Mouse (Mus musculus): ENCODE measurements around the gene Rere. TPM values are rescaled to one million over a fixed set of nuclear protein-coding genes. Genes with fewer than 3 reads are reported as not detected.

The Rere gene
- polyA plus RNA-seq, 1 experiment from 2014 or later, result 43.6 TPM

- peak overlapping the region; percentile 50 for H3K9ac ChIP-seq (replicated peaks)
- H3K9me3 ChIP-seq, result no peaks in the 10 kb centered on the region
- ATAC-seq, result peak; percentile 81
These were observed 144.8 kb downstream of the Rere start for GRCm38 (mm10) chr4:150426098-150426879.

DNA sequence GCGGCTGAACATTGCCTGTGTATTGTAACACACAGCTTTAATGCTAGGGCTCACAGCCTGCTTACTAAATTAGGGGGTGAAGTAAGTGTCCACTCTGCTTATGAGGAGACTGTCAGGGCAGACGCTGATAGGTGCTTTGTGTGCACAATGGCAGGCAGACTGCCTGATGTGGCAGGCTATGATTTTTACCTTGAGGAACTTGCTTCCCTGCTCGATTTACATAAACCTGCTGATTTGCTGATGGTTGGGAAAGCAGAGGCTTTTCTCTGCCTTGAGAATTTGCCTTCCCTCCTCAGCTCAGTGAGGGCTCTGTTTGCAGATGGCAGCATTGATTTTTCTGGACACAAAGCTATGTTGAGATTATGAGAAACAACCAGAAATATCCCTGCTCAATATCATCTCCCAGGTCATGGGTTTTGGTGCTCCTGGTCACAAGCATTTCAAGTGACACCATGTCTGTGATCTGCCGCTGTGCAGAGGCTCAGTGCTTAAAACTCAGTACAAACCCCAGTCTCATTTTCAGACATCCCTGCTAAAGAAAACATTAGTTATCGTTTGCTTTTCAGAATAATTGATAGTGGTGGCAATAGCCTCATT is 145.5 kb downstream of the Rere start:
- peak; percentile 82 for ATAC-seq
- peak overlapping the region; percentile 50 for H3K9ac ChIP-seq (replicated peaks)
- no peaks in the 10 kb centered on the region for H3K36me3 ChIP-seq
- WGBS, result 10% methylated on average over 5 of the region's 5 CpGs
- H3K4me3 ChIP-seq (replicated peaks), result no peak overlapping the region
- H3K27me3 ChIP-seq, result no peaks in the 10 kb centered on the region
- H3K27ac ChIP-seq, result peak overlapping the region; percentile 94
- H3K9me3 ChIP-seq, result no peaks in the 10 kb centered on the region
- peaks cover 74% of the 10 kb centered on the region for H3K4me1 ChIP-seq (replicated peaks)
- H3K4me2 ChIP-seq (replicated peaks), result peak overlapping the region; percentile 40

More at GRCm38 (mm10) chr4:150426098-150426879, 144.8 kb downstream of the Rere start:
- Histone ChIP-seq H3K4me3 (replicated peaks) (no peak overlapping the region), H3K4me1 (replicated peaks) (peaks cover 72% of the 10 kb centered on the region), H3K4me2 (replicated peaks) (peak overlapping the region; percentile 40), H3K36me3 (no peaks in the 10 kb centered on the region), H3K27me3 (no peaks in the 10 kb centered on the region), H3K27ac (peak overlapping the region; percentile 94)
- WGBS, result 24% methylated on average over 8 of the region's 8 CpGs

DNA sequence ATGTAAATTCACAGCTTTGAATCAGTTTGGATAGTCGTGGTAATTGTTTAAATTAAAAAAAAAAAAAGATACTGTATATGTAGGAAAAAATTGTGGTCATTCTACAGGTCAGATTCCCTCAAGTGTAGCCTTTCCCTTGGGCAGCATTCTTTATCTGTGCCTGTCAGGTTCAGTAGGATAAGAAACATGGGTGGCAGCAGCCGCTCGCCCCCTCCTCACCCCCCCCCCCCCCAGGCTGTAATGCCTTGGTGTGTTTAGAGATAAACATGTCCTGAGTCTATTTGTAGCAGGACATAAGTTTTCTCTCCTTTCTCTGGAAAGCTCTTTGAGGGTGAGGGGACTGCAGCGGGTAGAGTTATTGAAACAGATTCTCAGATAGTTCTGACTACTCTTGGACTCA is 147.3 kb downstream of the Rere start:
- ATAC-seq, result no peak
- 80% methylated on average over 4 of the region's 4 CpGs for WGBS
- no peak overlapping the region for H3K27ac ChIP-seq
- H3K4me1 ChIP-seq (replicated peaks), result peaks cover 74% of the 10 kb centered on the region
- no peak overlapping the region for H3K4me2 ChIP-seq (replicated peaks)
- H3K9ac ChIP-seq (replicated peaks), result no peak overlapping the region
- H3K27me3 ChIP-seq, result no peaks in the 10 kb centered on the region
- no peaks in the 10 kb centered on the region for H3K36me3 ChIP-seq
- H3K9me3 ChIP-seq, result no peaks in the 10 kb centered on the region
- H3K4me3 ChIP-seq (replicated peaks), result no peak overlapping the region

DNA sequence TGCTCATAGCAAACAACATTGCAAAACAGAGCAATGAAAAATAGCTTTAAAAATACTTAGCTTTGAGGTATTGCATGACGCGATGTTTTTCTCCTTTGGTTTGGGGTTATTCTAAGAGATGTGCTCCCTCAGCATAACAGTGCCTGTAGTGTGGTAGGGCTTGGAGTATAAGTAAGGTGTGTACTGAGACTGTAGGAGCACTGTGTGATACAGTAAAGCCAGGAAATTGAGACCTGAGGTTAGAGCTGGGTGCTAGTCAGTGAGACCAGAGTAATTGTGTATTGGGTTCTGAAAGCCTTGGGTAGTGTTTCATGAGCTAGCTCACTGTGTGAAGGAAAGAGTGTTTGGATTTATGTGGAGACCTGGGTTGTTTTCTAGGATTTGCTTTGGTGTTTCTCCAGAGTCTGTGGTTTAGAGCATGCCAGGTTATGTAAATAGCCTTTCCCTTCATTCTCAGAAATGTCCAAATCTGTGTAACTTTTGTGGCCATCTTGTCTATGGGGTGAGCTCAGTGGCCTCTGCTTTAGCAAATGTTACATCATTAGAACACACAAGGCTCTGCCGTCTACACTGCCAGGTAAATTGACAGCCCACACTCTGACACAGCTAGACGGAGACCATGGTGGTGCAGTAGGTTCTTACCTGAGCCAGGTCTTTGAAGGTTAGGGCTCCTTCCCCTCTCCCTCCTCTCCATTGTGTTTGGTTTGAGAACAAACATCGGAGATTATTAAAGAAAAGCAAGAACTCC is 152.6 kb downstream of the Rere start:
- no peak overlapping the region for H3K4me3 ChIP-seq (replicated peaks)
- no peaks in the 10 kb centered on the region for H3K9me3 ChIP-seq
- no peaks in the 10 kb centered on the region for H3K36me3 ChIP-seq
- WGBS, result 93% methylated on average over 5 of the region's 5 CpGs
- H3K27ac ChIP-seq, result no peak overlapping the region
- H3K9ac ChIP-seq (replicated peaks), result no peak overlapping the region
- peaks cover 45% of the 10 kb centered on the region for H3K4me1 ChIP-seq (replicated peaks)
- no peak overlapping the region for H3K4me2 ChIP-seq (replicated peaks)
- H3K27me3 ChIP-seq, result no peaks in the 10 kb centered on the region
- ATAC-seq, result no peak

GRCm38 (mm10) chr4:150435590-150435989 is 154.1 kb downstream of the Rere start:
- no peaks in the 10 kb centered on the region for H3K36me3 ChIP-seq
- no peaks in the 10 kb centered on the region for H3K27me3 ChIP-seq
- ATAC-seq, result no peak
- no peak overlapping the region for H3K9ac ChIP-seq (replicated peaks)
- H3K4me1 ChIP-seq (replicated peaks), result peaks cover 34% of the 10 kb centered on the region
- no peak overlapping the region for H3K27ac ChIP-seq
- no peak overlapping the region for H3K4me2 ChIP-seq (replicated peaks)
- 93% methylated on average over 5 of the region's 5 CpGs for WGBS
- no peaks in the 10 kb centered on the region for H3K9me3 ChIP-seq
- H3K4me3 ChIP-seq (replicated peaks), result no peak overlapping the region

DNA sequence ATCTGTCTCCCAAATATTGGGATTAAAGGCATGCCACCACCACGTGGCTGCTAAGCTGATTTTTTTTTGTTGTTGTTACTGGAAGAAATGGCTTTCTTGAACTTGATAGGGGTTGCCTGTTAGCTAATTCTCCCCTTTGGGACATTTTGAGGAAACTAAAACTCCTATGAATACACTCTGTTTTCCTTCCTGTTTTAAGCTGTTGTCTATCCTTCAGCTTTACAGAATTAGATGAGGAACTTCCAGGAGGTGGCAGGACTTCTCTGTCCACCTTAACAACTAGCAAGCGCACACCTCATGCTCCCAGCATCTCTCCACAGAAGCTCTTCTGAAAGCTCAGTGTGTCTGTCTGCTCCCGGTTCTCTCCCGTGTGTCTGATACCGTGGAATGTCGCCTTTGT is 157.2 kb downstream of the Rere start:
- Histone ChIP-seq H3K4me2 (replicated peaks) (no peak overlapping the region), H3K27me3 (no peaks in the 10 kb centered on the region), H3K9me3 (no peaks in the 10 kb centered on the region), H3K4me1 (replicated peaks) (peaks cover 43% of the 10 kb centered on the region), H3K9ac (replicated peaks) (no peak overlapping the region), H3K4me3 (replicated peaks) (no peak overlapping the region), H3K27ac (no peak overlapping the region; the same call in 1 of the 2 replicates), H3K36me3 (no peaks in the 10 kb centered on the region)
- ATAC-seq, result no peak
- WGBS, result 81% methylated on average over 6 of the region's 6 CpGs

DNA sequence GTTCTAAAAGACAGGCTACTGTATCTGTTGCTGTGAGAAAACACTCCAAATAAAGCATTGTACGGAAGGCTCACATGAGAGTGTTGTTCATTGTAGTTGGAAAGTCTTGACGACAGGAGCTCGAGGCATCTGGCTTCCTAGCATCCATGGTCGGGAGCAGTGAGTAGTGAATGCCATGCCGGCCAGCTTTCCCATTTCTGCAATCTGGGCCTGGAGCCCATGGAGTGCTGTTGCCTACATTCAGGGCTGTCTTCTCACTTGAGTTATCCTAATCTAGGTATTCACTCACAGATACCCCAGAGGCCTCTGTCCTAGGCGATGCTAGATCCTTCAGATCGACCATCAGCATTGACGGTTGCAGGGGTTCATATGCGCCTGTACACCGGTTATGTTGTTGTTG is 160.5 kb downstream of the Rere start:
- Histone ChIP-seq H3K27ac (peak overlapping the region; percentile 8; the same call in 1 of the 2 replicates), H3K27me3 (no peaks in the 10 kb centered on the region), H3K4me1 (replicated peaks) (peaks cover 63% of the 10 kb centered on the region), H3K4me2 (replicated peaks) (no peak overlapping the region), H3K9me3 (no peaks in the 10 kb centered on the region), H3K4me3 (replicated peaks) (no peak overlapping the region), H3K9ac (replicated peaks) (no peak overlapping the region), H3K36me3 (no peaks in the 10 kb centered on the region)
- ATAC-seq, result no peak
- 83% methylated on average over 10 of the region's 10 CpGs for WGBS

- Histone ChIP-seq H3K36me3 (no peaks in the 10 kb centered on the region), H3K27ac (peak overlapping the region; percentile 32; the same call in 1 of the 2 replicates), H3K9ac (replicated peaks) (no peak overlapping the region), H3K4me1 (replicated peaks) (peaks cover 78% of the 10 kb centered on the region), H3K4me2 (replicated peaks) (no peak overlapping the region), H3K27me3 (no peaks in the 10 kb centered on the region), H3K4me3 (replicated peaks) (no peak overlapping the region), H3K9me3 (no peaks in the 10 kb centered on the region)
- WGBS, result 79% methylated on average over 3 of the region's 3 CpGs
- no peak for ATAC-seq
These were observed 162.6 kb downstream of the Rere start for GRCm38 (mm10) chr4:150444068-150444467.

GRCm38 (mm10) chr4:150446617-150447016 is 165.2 kb downstream of the Rere start:
- Histone ChIP-seq H3K9ac (replicated peaks) (no peak overlapping the region), H3K4me3 (replicated peaks) (no peak overlapping the region), H3K27ac (peak overlapping the region; percentile 73; the same call in 1 of the 2 replicates), H3K27me3 (no peaks in the 10 kb centered on the region), H3K36me3 (no peaks in the 10 kb centered on the region), H3K9me3 (no peaks in the 10 kb centered on the region), H3K4me2 (replicated peaks) (no peak overlapping the region), H3K4me1 (replicated peaks) (peaks cover 83% of the 10 kb centered on the region)
- 50% methylated on average over 4 of the region's 4 CpGs for WGBS
- 0 out of 2 replicates have a peak, but pooled peaks have one; percentile 34 for ATAC-seq

DNA sequence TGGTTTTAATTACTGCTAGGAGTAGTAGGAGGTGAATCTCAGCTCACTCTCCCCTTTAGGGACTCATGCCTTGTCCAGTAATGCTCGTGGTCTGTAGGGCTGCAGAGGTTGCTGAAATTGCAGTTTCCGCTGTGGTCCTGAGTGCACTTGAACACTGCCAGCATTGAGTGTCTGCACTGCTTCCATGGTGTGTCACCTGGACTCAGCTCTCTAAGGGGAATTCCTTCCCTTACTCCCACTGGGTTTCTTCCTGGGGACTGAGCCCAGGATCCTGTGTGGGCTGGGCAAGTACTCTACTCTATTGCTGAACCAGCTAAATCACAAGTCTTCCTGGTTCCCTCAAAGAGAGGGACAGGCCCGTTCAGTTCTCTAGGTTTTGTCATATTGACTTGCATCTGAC is 166.1 kb downstream of the Rere start:
- no peak overlapping the region for H3K4me3 ChIP-seq (replicated peaks)
- ATAC-seq, result no peak
- H3K4me2 ChIP-seq (replicated peaks), result no peak overlapping the region
- H3K36me3 ChIP-seq, result no peaks in the 10 kb centered on the region
- peaks cover 86% of the 10 kb centered on the region for H3K4me1 ChIP-seq (replicated peaks)
- WGBS, result 87% methylated on average over 3 of the region's 3 CpGs
- no peaks in the 10 kb centered on the region for H3K27me3 ChIP-seq
- no peak overlapping the region for H3K27ac ChIP-seq
- no peaks in the 10 kb centered on the region for H3K9me3 ChIP-seq
- H3K9ac ChIP-seq (replicated peaks), result no peak overlapping the region

DNA sequence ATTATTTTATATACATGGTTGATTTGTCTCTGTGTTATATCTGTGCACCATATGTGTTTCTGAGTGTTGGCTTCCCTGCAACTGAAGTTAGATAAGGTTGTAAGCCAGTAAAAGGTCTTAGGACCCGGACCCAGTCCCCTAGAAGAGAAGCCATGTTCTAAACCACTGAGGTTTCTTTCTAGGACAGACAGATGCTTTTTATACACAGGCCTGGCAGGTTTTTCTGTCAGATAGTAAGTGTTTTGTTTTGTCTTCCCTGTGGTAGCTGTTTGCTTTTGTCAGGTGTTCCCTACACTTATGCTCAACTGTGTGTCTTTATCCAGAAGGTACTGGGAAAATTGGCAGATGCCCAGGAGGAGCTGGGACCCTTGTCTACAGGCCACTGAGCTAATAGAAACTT is 167.0 kb downstream of the Rere start:
- Histone ChIP-seq H3K27ac (0 out of 2 replicates have a peak overlapping the region, but pooled peaks have one; percentile 14), H3K4me1 (replicated peaks) (peaks cover 88% of the 10 kb centered on the region), H3K9me3 (no peaks in the 10 kb centered on the region), H3K4me3 (replicated peaks) (no peak overlapping the region), H3K27me3 (no peaks in the 10 kb centered on the region), H3K9ac (replicated peaks) (no peak overlapping the region), H3K4me2 (replicated peaks) (no peak overlapping the region), H3K36me3 (no peaks in the 10 kb centered on the region)
- no peak for ATAC-seq
- 89% methylated on average over 1 of the region's 1 CpGs for WGBS
